In genomic region chr8:120318476-120318991, GRCm38 (mm10) we compare ENCODE assay signal across 19 mouse cellular contexts.
DNase-seq lines count a peak whose midpoint lies in the region; ATAC-seq and TF ChIP-seq lines count a peak whose summit lies in the region.
"Had no signal": no experiment of that assay in that cellular context is flagged by ENCODE, and none has a peak within 500 bp of the region (broad histone marks: within the 10 kb centered on the region; RNA-seq: fewer than 3 reads in every experiment).

No protein-coding gene starts in this region.

- no peak for DNase-seq in limb, embryonic 10.5 days (ENCODE audit: low spot score)
- DNase-seq in 3T3-L1 (ENCODE audit: low read depth, low spot score): peak; percentile 89
- DNase-seq in Muller cell, postnatal 12 days (ENCODE audit: inconsistent ontology term): peak; percentile 80
- no peak for DNase-seq in right cerebral cortex, postnatal 10 days (ENCODE audit: low spot score in 2 of 2)
- DNase-seq in yolk sac, embryonic 10.5 days (ENCODE audit: low spot score): no peak
- DNase-seq: cerebellum, adult 2 months; cerebellum, postnatal 36 days; kidney, adult 18-20 months; left cerebral cortex, postnatal 4 days; lung, adult 2 months; lung, postnatal 36 days; thymus, postnatal 25 days had no signal

- no peaks in the 10 kb centered on the region for H3K36me3 ChIP-seq in limb, embryonic 12.5 days
- H3K36me3 ChIP-seq in limb, embryonic 10.5 days: no peaks in the 10 kb centered on the region; the same call in 1 of the 2 replicates
- H3K36me3 ChIP-seq: embryonic facial prominence, embryonic 15.5 days; heart, embryonic 10.5 days; liver, embryonic 12.5 days had no signal

- TF ChIP-seq CTCF in embryonic fibroblast, embryonic 13.5 days (IDR thresholded peaks at IDR 0.05; ENCODE audit: borderline replicate concordance, insufficient read depth, low read length): no peak

- H3K9me3 ChIP-seq in limb, embryonic 12.5 days: no peaks in the 10 kb centered on the region
- H3K9me3 ChIP-seq in limb, embryonic 10.5 days (replicated peaks): no peaks in the 10 kb centered on the region
- H3K9me3 ChIP-seq: embryonic facial prominence, embryonic 15.5 days; heart, embryonic 10.5 days; liver, embryonic 12.5 days had no signal

- no peak overlapping the region; the same call in 1 of the 2 replicates for H3K9ac ChIP-seq in limb, embryonic 12.5 days (replicated peaks)
- H3K9ac ChIP-seq: embryonic facial prominence, embryonic 15.5 days; liver, embryonic 12.5 days had no signal

- H3K27ac ChIP-seq in limb, embryonic 12.5 days: 0 out of 2 replicates have a peak overlapping the region, but pooled peaks have one; percentile 62
- no peak overlapping the region; the same call in 1 of the 2 replicates for H3K27ac ChIP-seq in limb, embryonic 10.5 days
- peak overlapping the region; percentile 2; the same call in 1 of the 2 replicates for H3K27ac ChIP-seq in embryonic fibroblast, embryonic 13.5 days (ENCODE audit: insufficient read depth, low read length)
- H3K27ac ChIP-seq: kidney, postnatal 0 days; layer of hippocampus, adult 2 months had no signal

- no peak overlapping the region for H3K4me2 ChIP-seq in limb, embryonic 12.5 days
- H3K4me2 ChIP-seq: embryonic facial prominence, embryonic 15.5 days had no signal

- no peak for TF ChIP-seq POLR2A in embryonic fibroblast, embryonic 13.5 days (IDR thresholded peaks at IDR 0.05; ENCODE audit: low read depth, low read length)

- peaks cover 60% of the 10 kb centered on the region for H3K4me1 ChIP-seq in limb, embryonic 12.5 days (replicated peaks)
- peaks cover 61% of the 10 kb centered on the region for H3K4me1 ChIP-seq in limb, embryonic 10.5 days
- H3K4me1 ChIP-seq in embryonic fibroblast, embryonic 13.5 days (ENCODE audit: control insufficient read depth, insufficient read depth, low read length): peaks cover 5% of the 10 kb centered on the region; the same call in 1 of the 2 replicates

- no peak overlapping the region for H3K4me3 ChIP-seq in limb, embryonic 12.5 days (replicated peaks)
- H3K4me3 ChIP-seq in limb, embryonic 10.5 days: no peak overlapping the region
- H3K4me3 ChIP-seq in embryonic fibroblast, embryonic 13.5 days (ENCODE audit: insufficient read depth, low read length): no peak overlapping the region
- H3K4me3 ChIP-seq: embryonic facial prominence, embryonic 15.5 days; heart, embryonic 10.5 days; layer of hippocampus, adult 2 months; liver, embryonic 12.5 days had no signal

- ATAC-seq in limb, embryonic 12.5 days (ENCODE audit: insufficient number of reproducible peaks, insufficient read depth, low FRiP score, low TSS enrichment, low read depth): no peak

- 71% methylated on average over 12 of the region's 12 CpGs for WGBS in limb, embryonic 12.5 days
- 68% methylated on average over 12 of the region's 12 CpGs for WGBS in limb, embryonic 10.5 days

- H3K27me3 ChIP-seq in limb, embryonic 12.5 days: no peaks in the 10 kb centered on the region
- H3K27me3 ChIP-seq in limb, embryonic 10.5 days (ENCODE audit: low read depth, poor library complexity, severe bottlenecking): no peaks in the 10 kb centered on the region
- H3K27me3 ChIP-seq: embryonic facial prominence, embryonic 15.5 days had no signal

Comparison
In these comparisons a context has a peak if more than half of its experiments do, and no peak if none do; other contexts are left out.
1. DNase-seq: peak in 3T3-L1 (single experiment) and Muller cell, postnatal 12 days (single experiment); none in limb, embryonic 10.5 days (single experiment), right cerebral cortex, postnatal 10 days (0 of 2) and yolk sac, embryonic 10.5 days (single experiment).